Mouse (Mus musculus) cerebellum, adult 8-10 months (tissue): ENCODE measurements around the gene Bbc3.
A peak's percentile ranks its signal among the peaks of the same experiment; 100 is the strongest.

ENCODE experiments used
- DNase-seq: peaks from one replicate; pipeline ENCODE4 v3.0.0; 2022

Bbc3 gene

GRCm38 (mm10) chr7:16319216-16319615, 11.0 kb downstream of the Bbc3 start:
- DNase-seq = no peak

GRCm38 (mm10) chr7:16320479-16320878, 12.3 kb downstream of the Bbc3 start:
- no peak for DNase-seq

GRCm38 (mm10) chr7:16324661-16325060, 16.5 kb downstream of the Bbc3 start:
- no peak for DNase-seq

GRCm38 (mm10) chr7:16325920-16326606, 17.9 kb downstream of the Bbc3 start:
- peak; percentile 74 for DNase-seq

- DNase-seq = no peak
These were observed 18.4 kb downstream of the Bbc3 start for GRCm38 (mm10) chr7:16326607-16326971.

GRCm38 (mm10) chr7:16329146-16329545, 21.0 kb downstream of the Bbc3 start:
- DNase-seq = no peak

- DNase-seq = no peak
These were observed 29.5 kb downstream of the Bbc3 start for GRCm38 (mm10) chr7:16337733-16338132.

GRCm38 (mm10) chr7:16344598-16344997, 36.4 kb downstream of the Bbc3 start:
- DNase-seq = no peak

- no peak for DNase-seq
These were observed 37.1 kb downstream of the Bbc3 start for GRCm38 (mm10) chr7:16345297-16345696.

GRCm38 (mm10) chr7:16349999-16350398, 41.8 kb downstream of the Bbc3 start:
- DNase-seq = no peak

GRCm38 (mm10) chr7:16355854-16356594, 47.8 kb downstream of the Bbc3 start:
- no peak for DNase-seq

- no peak for DNase-seq
These were observed 49.4 kb downstream of the Bbc3 start for GRCm38 (mm10) chr7:16357602-16358001.

GRCm38 (mm10) chr7:16364319-16364718, 56.1 kb downstream of the Bbc3 start:
- no peak for DNase-seq

GRCm38 (mm10) chr7:16364901-16365500, 56.8 kb downstream of the Bbc3 start:
- no peak for DNase-seq

GRCm38 (mm10) chr7:16366133-16366646, 58.0 kb downstream of the Bbc3 start:
- no peak for DNase-seq

- DNase-seq = no peak
These were observed 58.5 kb downstream of the Bbc3 start for GRCm38 (mm10) chr7:16366669-16367068.
